Mouse (Mus musculus): ENCODE measurements at regions not wholly inside any gene's neighbourhood (a gene's known extent, or its start where the extent isn't known, plus 50 kb on each side); places are given as distances from the start of the nearest gene placed in this dataset.

DNA sequence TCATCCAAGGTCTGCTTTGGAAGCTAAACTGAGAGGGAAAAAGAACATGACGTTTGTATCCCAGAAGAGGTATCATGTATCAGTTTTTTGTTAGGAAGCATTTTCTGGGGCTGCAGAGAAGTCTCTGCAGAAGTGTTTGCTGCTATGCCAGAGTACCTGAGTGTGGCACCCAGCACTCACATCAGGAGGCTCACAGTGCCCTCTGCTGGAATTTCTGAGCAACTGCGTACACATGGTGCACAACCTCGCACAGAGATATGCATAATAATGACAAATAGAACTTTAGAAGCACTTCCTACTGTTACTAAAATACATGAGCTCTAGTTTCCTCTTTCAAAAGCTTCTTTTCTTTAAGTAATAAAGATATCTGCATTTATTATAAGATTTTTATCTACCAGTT is 343.7 kb upstream of the Id4 start:
- Histone ChIP-seq H3K4me2 (ENCODE audit: low read length) (no peak overlapping the region), H3K9ac (ENCODE audit: low read length) (no peak overlapping the region), H3K4me1 (ENCODE audit: control insufficient read depth in 2 of 2, insufficient read depth in 2 of 2, low read length in 2 of 2) (no peaks in the 10 kb centered on the region), H3K36me3 (ENCODE audit: control insufficient read depth, insufficient read depth, low read length) (no peaks in the 10 kb centered on the region), H3K4me3 (ENCODE audit: control insufficient read depth in 1 of 2, insufficient read depth in 1 of 2, low read depth in 1 of 2, low read length in 2 of 2) (no peak overlapping the region), H3K27me3 (ENCODE audit: control insufficient read depth, insufficient read depth, low read length) (no peaks in the 10 kb centered on the region), H3K9me3 (ENCODE audit: control insufficient read depth, low read length) (peaks cover 3% of the 10 kb centered on the region), H3K27ac (replicated peaks in 1 of 2; ENCODE audit: control insufficient read depth in 1 of 2, insufficient read depth in 1 of 2, low read depth in 2 of 2, low read length in 2 of 2) (no peak overlapping the region)
- 97% methylated on average over 3 of the region's 3 CpGs for WGBS
- ATAC-seq (ENCODE audit: insufficient number of reproducible peaks, insufficient read depth, low FRiP score, low read depth): no peak

DNA sequence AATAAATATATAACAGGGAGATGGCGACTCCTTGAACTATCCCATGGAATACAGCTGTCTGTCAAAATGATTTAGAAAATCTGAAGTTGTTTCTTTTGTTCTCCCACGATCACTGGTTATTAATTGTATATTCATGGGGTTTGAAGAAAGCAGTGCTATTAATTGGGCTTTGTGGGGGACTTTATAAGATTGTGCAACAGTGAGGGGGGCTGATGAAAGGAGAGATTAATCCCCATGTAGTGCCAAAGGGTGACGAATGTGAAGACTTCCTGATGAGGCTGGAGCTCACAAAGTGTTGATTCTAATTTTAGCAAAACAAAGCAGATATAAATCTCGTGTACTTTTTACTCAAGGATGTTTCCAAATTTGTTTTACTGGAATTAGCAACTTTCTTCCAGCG is 340.0 kb upstream of the Id4 start:
- ATAC-seq (ENCODE audit: insufficient number of reproducible peaks, insufficient read depth, low FRiP score, low read depth): no peak
- H3K27ac ChIP-seq (replicated peaks in 1 of 2; ENCODE audit: control insufficient read depth in 1 of 2, insufficient read depth in 1 of 2, low read depth in 2 of 2, low read length in 2 of 2): no peak overlapping the region
- H3K4me1 ChIP-seq (ENCODE audit: control insufficient read depth in 2 of 2, insufficient read depth in 2 of 2, low read length in 2 of 2): no peaks in the 10 kb centered on the region
- peaks cover 3% of the 10 kb centered on the region for H3K9me3 ChIP-seq (ENCODE audit: control insufficient read depth, low read length)
- WGBS: 44% methylated on average over 5 of the region's 5 CpGs
- no peak overlapping the region for H3K4me3 ChIP-seq (ENCODE audit: control insufficient read depth in 1 of 2, insufficient read depth in 1 of 2, low read depth in 1 of 2, low read length in 2 of 2)
- H3K4me2 ChIP-seq (ENCODE audit: low read length): no peak overlapping the region
- no peaks in the 10 kb centered on the region for H3K27me3 ChIP-seq (ENCODE audit: control insufficient read depth, insufficient read depth, low read length)
- H3K36me3 ChIP-seq (ENCODE audit: control insufficient read depth, insufficient read depth, low read length): no peaks in the 10 kb centered on the region
- no peak overlapping the region for H3K9ac ChIP-seq (ENCODE audit: low read length)

- no peak for ATAC-seq (ENCODE audit: insufficient number of reproducible peaks, insufficient read depth, low FRiP score, low read depth)
- no peaks in the 10 kb centered on the region for H3K9me3 ChIP-seq (ENCODE audit: control insufficient read depth, low read length)
- no peak overlapping the region for H3K27ac ChIP-seq (replicated peaks in 1 of 2; ENCODE audit: control insufficient read depth in 1 of 2, insufficient read depth in 1 of 2, low read depth in 2 of 2, low read length in 2 of 2)
- H3K4me1 ChIP-seq (ENCODE audit: control insufficient read depth in 2 of 2, insufficient read depth in 2 of 2, low read length in 2 of 2): no peaks in the 10 kb centered on the region
- no peak overlapping the region for H3K4me2 ChIP-seq (ENCODE audit: low read length)
- H3K4me3 ChIP-seq (ENCODE audit: control insufficient read depth in 1 of 2, insufficient read depth in 1 of 2, low read depth in 1 of 2, low read length in 2 of 2): no peak overlapping the region
- H3K36me3 ChIP-seq (ENCODE audit: control insufficient read depth, insufficient read depth, low read length): no peaks in the 10 kb centered on the region
- 93% methylated on average over 2 of the region's 2 CpGs for WGBS
- no peaks in the 10 kb centered on the region for H3K27me3 ChIP-seq (ENCODE audit: control insufficient read depth, insufficient read depth, low read length)
- no peak overlapping the region for H3K9ac ChIP-seq (ENCODE audit: low read length)
Observed at GRCm38 (mm10) chr13:47940696-47941095, 320.3 kb upstream of the Id4 start.

DNA sequence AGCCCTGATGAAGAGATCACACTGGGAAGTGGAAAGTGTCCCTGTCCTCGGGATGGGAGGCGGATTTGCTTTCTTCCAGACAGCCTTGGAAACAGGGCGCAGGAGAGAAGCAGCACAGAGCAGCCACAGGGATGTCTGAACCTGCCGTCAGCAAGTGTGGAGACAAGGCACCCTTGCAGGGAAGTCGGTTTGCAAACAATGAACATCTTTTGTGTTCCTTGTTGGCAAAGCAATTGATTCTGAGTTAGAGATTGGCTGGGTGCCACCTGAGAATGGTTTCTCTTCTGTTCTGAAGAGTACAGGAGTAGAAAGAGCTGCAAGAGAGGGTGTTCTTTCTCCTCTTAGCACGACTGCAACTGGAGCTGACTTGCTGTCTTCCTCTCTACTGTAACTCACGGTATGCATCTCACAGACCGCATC is 318.6 kb upstream of the Id4 start:
- Histone ChIP-seq H3K9ac (ENCODE audit: low read length) (no peak overlapping the region), H3K27ac (replicated peaks in 1 of 2; ENCODE audit: control insufficient read depth in 1 of 2, insufficient read depth in 1 of 2, low read depth in 2 of 2, low read length in 2 of 2) (no peak overlapping the region), H3K27me3 (ENCODE audit: control insufficient read depth, insufficient read depth, low read length) (no peaks in the 10 kb centered on the region), H3K4me2 (ENCODE audit: low read length) (peak overlapping the region; percentile 49), H3K36me3 (ENCODE audit: control insufficient read depth, insufficient read depth, low read length) (no peaks in the 10 kb centered on the region), H3K4me3 (ENCODE audit: control insufficient read depth in 1 of 2, insufficient read depth in 1 of 2, low read depth in 1 of 2, low read length in 2 of 2) (no peak overlapping the region), H3K4me1 (ENCODE audit: control insufficient read depth in 2 of 2, insufficient read depth in 2 of 2, low read length in 2 of 2) (no peaks in the 10 kb centered on the region), H3K9me3 (ENCODE audit: control insufficient read depth, low read length) (no peaks in the 10 kb centered on the region)
- 21% methylated on average over 8 of the region's 8 CpGs for WGBS
- no peak for ATAC-seq (ENCODE audit: insufficient number of reproducible peaks, insufficient read depth, low FRiP score, low read depth)

DNA sequence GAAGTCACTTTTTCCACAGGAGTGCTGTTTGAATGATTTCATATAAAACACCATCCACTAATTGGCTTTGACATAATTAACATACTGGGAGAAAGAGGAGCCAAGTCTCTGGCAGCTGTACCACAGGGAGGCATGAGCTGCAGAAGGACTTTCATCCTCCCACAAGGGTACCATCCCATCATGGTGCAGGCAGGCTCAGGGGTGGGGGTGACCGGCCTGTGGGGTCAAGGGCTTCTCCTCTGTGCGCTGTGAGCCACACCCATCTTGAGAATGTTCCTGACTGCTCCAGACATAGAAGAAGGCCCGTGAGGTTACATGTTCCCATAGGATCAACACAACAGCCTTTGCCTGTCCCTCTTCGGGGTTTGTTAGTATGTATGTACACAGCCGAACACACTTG is 317.4 kb upstream of the Id4 start:
- WGBS: 82% methylated on average over 5 of the region's 5 CpGs
- no peak for ATAC-seq (ENCODE audit: insufficient number of reproducible peaks, insufficient read depth, low FRiP score, low read depth)
- Histone ChIP-seq H3K27ac (replicated peaks in 1 of 2; ENCODE audit: control insufficient read depth in 1 of 2, insufficient read depth in 1 of 2, low read depth in 2 of 2, low read length in 2 of 2) (no peak overlapping the region), H3K9ac (ENCODE audit: low read length) (no peak overlapping the region), H3K4me3 (ENCODE audit: control insufficient read depth in 1 of 2, insufficient read depth in 1 of 2, low read depth in 1 of 2, low read length in 2 of 2) (no peak overlapping the region), H3K9me3 (ENCODE audit: control insufficient read depth, low read length) (no peaks in the 10 kb centered on the region), H3K4me1 (ENCODE audit: control insufficient read depth in 2 of 2, insufficient read depth in 2 of 2, low read length in 2 of 2) (no peaks in the 10 kb centered on the region), H3K4me2 (ENCODE audit: low read length) (no peak overlapping the region), H3K27me3 (ENCODE audit: control insufficient read depth, insufficient read depth, low read length) (no peaks in the 10 kb centered on the region), H3K36me3 (ENCODE audit: control insufficient read depth, insufficient read depth, low read length) (no peaks in the 10 kb centered on the region)

- H3K4me2 ChIP-seq (ENCODE audit: low read length): no peak overlapping the region
- H3K9me3 ChIP-seq (ENCODE audit: control insufficient read depth, low read length): no peaks in the 10 kb centered on the region
- no peak overlapping the region for H3K27ac ChIP-seq (replicated peaks in 1 of 2; ENCODE audit: control insufficient read depth in 1 of 2, insufficient read depth in 1 of 2, low read depth in 2 of 2, low read length in 2 of 2)
- no peaks in the 10 kb centered on the region for H3K36me3 ChIP-seq (ENCODE audit: control insufficient read depth, insufficient read depth, low read length)
- no peak for ATAC-seq (ENCODE audit: insufficient number of reproducible peaks, insufficient read depth, low FRiP score, low read depth)
- WGBS: 88% methylated on average over 10 of the region's 10 CpGs
- no peak overlapping the region for H3K9ac ChIP-seq (ENCODE audit: low read length)
- H3K27me3 ChIP-seq (ENCODE audit: control insufficient read depth, insufficient read depth, low read length): no peaks in the 10 kb centered on the region
- H3K4me1 ChIP-seq (ENCODE audit: control insufficient read depth in 2 of 2, insufficient read depth in 2 of 2, low read length in 2 of 2): no peaks in the 10 kb centered on the region
- H3K4me3 ChIP-seq (ENCODE audit: control insufficient read depth in 1 of 2, insufficient read depth in 1 of 2, low read depth in 1 of 2, low read length in 2 of 2): no peak overlapping the region
Observed at GRCm38 (mm10) chr13:47948098-47948865, 312.7 kb upstream of the Id4 start.

DNA sequence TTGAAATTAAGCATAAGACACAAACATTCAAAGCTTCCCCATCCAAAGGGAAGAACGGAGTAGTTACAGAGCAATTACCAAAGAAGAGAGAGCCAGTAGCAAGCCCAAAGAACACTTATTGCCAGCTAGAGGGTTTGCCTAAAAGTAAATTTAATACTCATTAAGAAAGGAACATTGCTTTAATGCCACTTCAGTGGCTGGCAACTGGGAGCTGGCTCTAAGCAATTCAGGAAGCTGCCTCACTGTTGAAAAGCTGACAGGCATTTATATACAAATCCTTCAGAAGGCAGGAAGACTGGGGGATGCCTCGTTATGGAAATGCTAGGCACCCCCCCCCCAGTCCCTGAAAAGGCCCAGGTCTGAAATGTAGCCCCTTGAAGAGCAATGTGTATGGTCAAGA is 310.6 kb upstream of the Id4 start:
- no peak overlapping the region for H3K9ac ChIP-seq (ENCODE audit: low read length)
- H3K4me3 ChIP-seq (ENCODE audit: control insufficient read depth in 1 of 2, insufficient read depth in 1 of 2, low read depth in 1 of 2, low read length in 2 of 2): no peak overlapping the region
- no peaks in the 10 kb centered on the region for H3K4me1 ChIP-seq (ENCODE audit: control insufficient read depth in 2 of 2, insufficient read depth in 2 of 2, low read length in 2 of 2)
- ATAC-seq (ENCODE audit: insufficient number of reproducible peaks, insufficient read depth, low FRiP score, low read depth): no peak
- no peaks in the 10 kb centered on the region for H3K9me3 ChIP-seq (ENCODE audit: control insufficient read depth, low read length)
- H3K27me3 ChIP-seq (ENCODE audit: control insufficient read depth, insufficient read depth, low read length): no peaks in the 10 kb centered on the region
- H3K4me2 ChIP-seq (ENCODE audit: low read length): no peak overlapping the region
- 59% methylated on average over 2 of the region's 2 CpGs for WGBS
- no peak overlapping the region for H3K27ac ChIP-seq (replicated peaks in 1 of 2; ENCODE audit: control insufficient read depth in 1 of 2, insufficient read depth in 1 of 2, low read depth in 2 of 2, low read length in 2 of 2)
- H3K36me3 ChIP-seq (ENCODE audit: control insufficient read depth, insufficient read depth, low read length): no peaks in the 10 kb centered on the region

- no peak overlapping the region for H3K9ac ChIP-seq (ENCODE audit: low read length)
- 75% methylated on average over 10 of the region's 10 CpGs for WGBS
- no peak overlapping the region for H3K4me3 ChIP-seq (ENCODE audit: control insufficient read depth in 1 of 2, insufficient read depth in 1 of 2, low read depth in 1 of 2, low read length in 2 of 2)
- H3K27ac ChIP-seq (replicated peaks in 1 of 2; ENCODE audit: control insufficient read depth in 1 of 2, insufficient read depth in 1 of 2, low read depth in 2 of 2, low read length in 2 of 2): no peak overlapping the region
- H3K4me1 ChIP-seq (ENCODE audit: control insufficient read depth in 2 of 2, insufficient read depth in 2 of 2, low read length in 2 of 2): no peaks in the 10 kb centered on the region
- ATAC-seq (ENCODE audit: insufficient number of reproducible peaks, insufficient read depth, low FRiP score, low read depth): no peak
- H3K27me3 ChIP-seq (ENCODE audit: control insufficient read depth, insufficient read depth, low read length): no peaks in the 10 kb centered on the region
- no peaks in the 10 kb centered on the region for H3K9me3 ChIP-seq (ENCODE audit: control insufficient read depth, low read length)
- no peaks in the 10 kb centered on the region for H3K36me3 ChIP-seq (ENCODE audit: control insufficient read depth, insufficient read depth, low read length)
- no peak overlapping the region for H3K4me2 ChIP-seq (ENCODE audit: low read length)
Observed at GRCm38 (mm10) chr13:47951043-47951442, 310.0 kb upstream of the Id4 start.
